Mouse (Mus musculus): ENCODE measurements around the gene B4galnt1. TPM values are rescaled to one million over a fixed set of nuclear protein-coding genes. Genes with fewer than 3 reads are reported as not detected.

B4galnt1 gene
- total and polyA plus RNA-seq, 3 experiments, result 24.6 to 66.0 (median 65.8) TPM

GRCm38 (mm10) chr10:127189116-127189650, 24.2 kb downstream of the B4galnt1 start:
- Histone ChIP-seq H3K9ac (ENCODE audit: control insufficient read depth, low read depth, low read length, poor library complexity, severe bottlenecking) (peak overlapping the region; percentile 88), H3K27ac (ENCODE audit: control insufficient read depth, low read depth, low read length) (peak overlapping the region; percentile 96), H3K27me3 (ENCODE audit: control insufficient read depth in 1 of 2, insufficient read depth in 2 of 2, low read length in 2 of 2) (no peaks in the 10 kb centered on the region), H3K4me3 (ENCODE audit: control insufficient read depth in 1 of 2, insufficient read depth in 1 of 2, low read depth in 2 of 2, low read length in 2 of 2) (peak overlapping the region; percentile 82 to 96), H3K9me3 (replicated peaks; ENCODE audit: insufficient read depth, low read length) (no peaks in the 10 kb centered on the region), H3K36me3 (ENCODE audit: control insufficient read depth in 1 of 2, insufficient read depth in 2 of 2, low read length in 2 of 2) (peaks cover 0 to 29% of the 10 kb centered on the region in 2 experiments; a peak in 2 of 4 replicates), H3K4me1 (ENCODE audit: control insufficient read depth in 1 of 2, insufficient read depth in 2 of 2, low read length in 2 of 2) (peaks cover 2 to 32% of the 10 kb centered on the region in 2 experiments; a peak in 3 of 4 replicates), H3K79me2 (ENCODE audit: control insufficient read depth, insufficient read depth, low read length, poor library complexity) (peaks cover 7% of the 10 kb centered on the region; the same call in 1 of the 2 replicates)
- DNase-seq (ENCODE audit: low read depth, low spot score), result peak; percentile 92
- TF ChIP-seq CHD2 (IDR thresholded peaks at IDR 0.05; ENCODE audit: low read length) (no peak), JUND (IDR thresholded peaks at IDR 0.05; ENCODE audit: low read depth, low read length) (no peak), TBP (IDR thresholded peaks at IDR 0.05; ENCODE audit: low read depth, low read length) (peak; percentile 48; the same call in 1 of the 2 replicates), MYC (IDR thresholded peaks at IDR 0.05; ENCODE audit: low read depth, low read length) (0 out of 2 replicates have a peak, but pooled peaks have one; percentile 48), SMC3 (IDR thresholded peaks at IDR 0.05; ENCODE audit: low read depth, low read length) (0 out of 2 replicates have a peak, but pooled peaks have one; percentile 17), NRF1 (IDR thresholded peaks at IDR 0.05; ENCODE audit: insufficient read depth, low read depth, low read length, poor library complexity, severe bottlenecking) (peak; percentile 52; the same call in 1 of the 2 replicates), POLR2A (IDR thresholded peaks at IDR 0.05; ENCODE audit: control insufficient read depth in 1 of 2, insufficient read depth in 1 of 2, low read depth in 1 of 2, low read length in 2 of 2, poor library complexity in 1 of 2) (peak; percentile 54 to 75), E2F4 (IDR thresholded peaks at IDR 0.05; ENCODE audit: borderline replicate concordance, low read depth, low read length) (no peak), ETS1 (IDR thresholded peaks at IDR 0.05; ENCODE audit: low read depth, low read length) (peak; percentile 50), POLR2AphosphoS5 (IDR thresholded peaks at IDR 0.05; ENCODE audit: borderline replicate concordance, low read depth, low read length) (no peak), ZNF384 (IDR thresholded peaks at IDR 0.05; ENCODE audit: low read depth, low read length) (no peak), RAD21 (IDR thresholded peaks at IDR 0.05; ENCODE audit: low read depth, low read length) (no peak), MAZ (IDR thresholded peaks at IDR 0.05; ENCODE audit: low read depth, low read length) (peak; percentile 53; the same call in 1 of the 2 replicates), UBTF (IDR thresholded peaks at IDR 0.05; ENCODE audit: borderline replicate concordance, insufficient read depth, low read depth, low read length) (no peak), HCFC1 (IDR thresholded peaks at IDR 0.05; ENCODE audit: low read depth, low read length) (peak; percentile 51; the same call in 1 of the 2 replicates), MXI1 (IDR thresholded peaks at IDR 0.05; ENCODE audit: low read depth, low read length) (peak; percentile 76), TCF12 (IDR thresholded peaks at IDR 0.05; ENCODE audit: low read depth, low read length) (peak; percentile 37; the same call in 1 of the 2 replicates), EP300 (IDR thresholded peaks at IDR 0.05; ENCODE audit: low read depth in 1 of 2, low read length in 2 of 2) (no peak), SIN3A (IDR thresholded peaks at IDR 0.05; ENCODE audit: low read length) (peak; percentile 51; the same call in 1 of the 2 replicates), MYB (IDR thresholded peaks at IDR 0.05; ENCODE audit: low read depth, low read length) (0 out of 2 replicates have a peak, but pooled peaks have one; percentile 17), GATA1 (IDR thresholded peaks at IDR 0.05; ENCODE audit: low read depth, low read length) (no peak), USF1 (IDR thresholded peaks at IDR 0.05; ENCODE audit: low read depth, low read length) (0 out of 2 replicates have a peak, but pooled peaks have one; percentile 3), CTCF (IDR thresholded peaks at IDR 0.05 in 2 of 3, conservative IDR thresholded peaks at IDR 0.05 in 1 of 3; ENCODE audit: control insufficient read depth in 1 of 3, insufficient read depth in 1 of 3, low read depth in 2 of 3, low read length in 3 of 3, poor library complexity in 1 of 3, severe bottlenecking in 1 of 3) (no peak), USF2 (IDR thresholded peaks at IDR 0.05; ENCODE audit: borderline replicate concordance in 1 of 2, insufficient read depth in 1 of 2, low read depth in 1 of 2, low read length in 2 of 2) (no peak), MEF2A (IDR thresholded peaks at IDR 0.05; ENCODE audit: extremely low read depth, insufficient replicate concordance, low read depth, low read length, poor library complexity, severe bottlenecking) (no peak), NELFE (IDR thresholded peaks at IDR 0.05; ENCODE audit: low read depth, low read length) (peak; percentile 61), GABPA (IDR thresholded peaks at IDR 0.05; ENCODE audit: low read depth, low read length) (no peak), POLR2AphosphoS2 (IDR thresholded peaks at IDR 0.05; ENCODE audit: low read length) (0 out of 2 replicates have a peak, but pooled peaks have one; percentile 27), MAX (IDR thresholded peaks at IDR 0.05; ENCODE audit: low read length) (peak; percentile 83), ZMIZ1 (IDR thresholded peaks at IDR 0.05; ENCODE audit: low read depth, low read length) (peak; percentile 75; the same call in 1 of the 2 replicates), ELF1 (IDR thresholded peaks at IDR 0.05; ENCODE audit: low read depth, low read length) (0 out of 2 replicates have a peak, but pooled peaks have one; percentile 28), KAT2A (conservative IDR thresholded peaks at IDR 0.05; ENCODE audit: low read depth, low read length) (no peak), TAL1 (IDR thresholded peaks at IDR 0.05; ENCODE audit: low read length) (0 out of 2 replicates have a peak, but pooled peaks have one; percentile 2), MAFK (IDR thresholded peaks at IDR 0.05; ENCODE audit: borderline replicate concordance, low read depth, low read length) (no peak), ZKSCAN1 (IDR thresholded peaks at IDR 0.05; ENCODE audit: low read depth, low read length) (0 out of 2 replicates have a peak, but pooled peaks have one; percentile 11)

All from MEL (cell line).